In the genomic region with DNA sequence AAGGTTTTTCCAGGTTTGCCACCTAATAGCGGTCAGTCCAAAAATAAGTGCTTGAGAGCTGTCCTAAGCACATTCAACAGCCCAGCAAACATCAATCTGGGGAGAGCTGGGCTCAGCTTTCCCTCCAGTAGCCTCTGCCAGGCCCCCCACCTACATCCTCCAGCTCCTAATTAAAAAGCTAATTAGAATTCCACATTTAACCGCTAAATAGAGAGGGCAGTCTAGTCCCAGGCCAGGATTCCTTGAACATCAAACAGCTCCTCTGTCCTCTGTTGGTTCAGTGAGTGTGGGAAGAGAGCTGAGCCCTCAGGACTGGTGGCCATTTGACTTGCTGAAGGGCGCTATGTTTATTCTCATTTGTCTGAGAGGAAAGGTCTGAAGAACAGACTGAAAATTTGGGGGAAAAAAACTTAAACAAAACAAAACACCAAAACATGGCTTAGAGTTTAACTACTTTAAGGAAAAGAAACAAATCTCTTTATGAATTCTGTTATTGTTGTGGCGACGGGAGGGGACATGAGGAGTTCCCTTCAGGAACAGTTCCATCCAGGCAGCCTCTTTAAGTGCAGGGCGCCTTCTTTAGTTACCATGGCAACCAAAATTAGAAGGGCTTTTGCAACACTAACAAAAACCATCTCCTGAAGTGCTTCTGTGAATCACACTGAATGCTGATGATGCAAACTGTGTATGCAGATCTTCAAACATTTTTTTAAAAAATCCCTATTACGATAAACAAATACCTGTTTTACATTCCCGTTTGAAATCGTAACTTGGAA, we compare ENCODE assay signal across 8 mouse cellular contexts. TPM values are rescaled to one million over a fixed set of nuclear protein-coding genes. Genes with fewer than 3 reads are reported as not detected.
DNase-seq lines count a peak whose midpoint lies in the region; ATAC-seq and TF ChIP-seq lines count a peak whose summit lies in the region.

No protein-coding gene starts in this region.

- no peak overlapping the region for H3K4me3 ChIP-seq in lung, postnatal 0 days (ENCODE audit: low read depth, low read length)
- H3K4me3 ChIP-seq in cortical plate, adult 2 months (ENCODE audit: insufficient read depth, low read length): peak overlapping the region; percentile 84
- H3K4me3 ChIP-seq in midbrain, embryonic 15.5 days: 0 out of 2 replicates have a peak overlapping the region, but pooled peaks have one; percentile 5

- no peak for ATAC-seq in lung, postnatal 0 days
- ATAC-seq in granulocyte monocyte progenitor cell, adult 5-6 weeks (replicated peaks; ENCODE audit: poor library complexity, severe bottlenecking): peak; percentile 40
- ATAC-seq in midbrain, embryonic 15.5 days (replicated peaks): 0 out of 2 replicates have a peak, but pooled peaks have one; percentile 10
- no peak for ATAC-seq in erythroblast, adult 5-6 weeks (replicated peaks; ENCODE audit: low FRiP score, poor library complexity, severe bottlenecking)
- ATAC-seq in cerebellum, adult (ENCODE audit: insufficient number of reproducible peaks, low FRiP score, low TSS enrichment): no peak

- peak; percentile 61 for DNase-seq in lung, postnatal 0 days (ENCODE audit: low spot score)
- DNase-seq in lung, adult 18-20 months: no peak
- no peak for DNase-seq in spleen, postnatal 4 days (ENCODE audit: low spot score in 2 of 2)

- 60% methylated on average over 9 of the region's 9 CpGs for WGBS in lung, postnatal 0 days
- WGBS in midbrain, embryonic 15.5 days: 36% methylated on average over 9 of the region's 9 CpGs

- no peak for TF ChIP-seq POLR2A in cortical plate, adult 2 months (IDR thresholded peaks at IDR 0.05; ENCODE audit: extremely low read depth, insufficient read depth, low read length)

- no peaks in the 10 kb centered on the region for H3K36me3 ChIP-seq in lung, postnatal 0 days (ENCODE audit: insufficient read depth, low read length)
- H3K36me3 ChIP-seq in midbrain, embryonic 15.5 days (replicated peaks): no peaks in the 10 kb centered on the region

- H3K4me1 ChIP-seq in lung, postnatal 0 days (ENCODE audit: insufficient read depth, low read depth, low read length): peaks cover 6% of the 10 kb centered on the region; the same call in 1 of the 2 replicates
- peaks cover 2% of the 10 kb centered on the region; the same call in 1 of the 2 replicates for H3K4me1 ChIP-seq in cortical plate, adult 2 months (ENCODE audit: control insufficient read depth, insufficient read depth, low read length)
- peaks cover 15% of the 10 kb centered on the region for H3K4me1 ChIP-seq in midbrain, embryonic 15.5 days

- TF ChIP-seq EP300 in lung, postnatal 0 days (IDR thresholded peaks at IDR 0.05): no peak

- H3K27me3 ChIP-seq in lung, postnatal 0 days (replicated peaks; ENCODE audit: insufficient read depth, low read length): no peaks in the 10 kb centered on the region
- H3K27me3 ChIP-seq in midbrain, embryonic 15.5 days (replicated peaks): no peaks in the 10 kb centered on the region

- no peak overlapping the region for H3K27ac ChIP-seq in lung, postnatal 0 days (ENCODE audit: low read length)
- peak overlapping the region; percentile 80; the same call in 1 of the 2 replicates for H3K27ac ChIP-seq in cortical plate, adult 2 months (ENCODE audit: insufficient read depth, low read length)
- 0 out of 2 replicates have a peak overlapping the region, but pooled peaks have one; percentile 85 for H3K27ac ChIP-seq in midbrain, embryonic 15.5 days

- no peak overlapping the region for H3K9ac ChIP-seq in lung, postnatal 0 days (replicated peaks; ENCODE audit: low read depth)
- H3K9ac ChIP-seq in midbrain, embryonic 15.5 days: no peak overlapping the region

- H3K9me3 ChIP-seq in lung, postnatal 0 days (ENCODE audit: low read length): no peaks in the 10 kb centered on the region
- H3K9me3 ChIP-seq in midbrain, embryonic 15.5 days: no peaks in the 10 kb centered on the region

- no peak overlapping the region for H3K4me2 ChIP-seq in lung, postnatal 0 days (replicated peaks; ENCODE audit: low read depth, low read length)
- H3K4me2 ChIP-seq in midbrain, embryonic 15.5 days: 0 out of 2 replicates have a peak overlapping the region, but pooled peaks have one; percentile 83

- TF ChIP-seq CTCF in lung, postnatal 0 days (IDR thresholded peaks at IDR 0.05): no peak
- TF ChIP-seq CTCF in cortical plate, adult 2 months (IDR thresholded peaks at IDR 0.05; ENCODE audit: extremely low read depth, insufficient read depth, low read length): no peak

RNA-seq across cellular contexts. Expression of a gene that starts 1.6 kb away (rescaled TPM):
- polyA plus RNA-seq in lung, postnatal 0 days (2015; fragmentation: Nextera tagmentation; extraction: Ambion mirVana): 0.63 and 0.76 TPM in 2 replicates
- polyA plus RNA-seq in cortical plate, adult 2 months (2012; rRNA removed): 7.0 and 7.4 TPM in 2 replicates
- 0.30 and 0.83 TPM in 2 replicates for total RNA-seq in granulocyte monocyte progenitor cell, adult 5-6 weeks (2014; fragmentation: Nextera tagmentation)
- total RNA-seq in granulocyte monocyte progenitor cell, adult 5-6 weeks (2017): 0.26 and 0.88 TPM in 2 replicates
- 4.5 and 4.7 TPM in 2 replicates for polyA plus RNA-seq in midbrain, embryonic 15.5 days (2015; fragmentation: Nextera tagmentation; extraction: Ambion mirVana)
- not detected in 2 replicates for total RNA-seq in erythroblast, adult 5-6 weeks (2015; ENCODE audit: low replicate concordance)
- not detected in 2 replicates for total RNA-seq in erythroblast, adult 5-6 weeks (2017; ENCODE audit: low replicate concordance)

RNA-seq across cellular contexts. Expression of a gene that starts 36.6 kb away (rescaled TPM):
- polyA plus RNA-seq in lung, postnatal 0 days (2015; fragmentation: Nextera tagmentation; extraction: Ambion mirVana): 25.0 and 25.2 TPM in 2 replicates
- polyA plus RNA-seq in cortical plate, adult 2 months (2012; rRNA removed): 25.4 and 26.0 TPM in 2 replicates
- total RNA-seq in granulocyte monocyte progenitor cell, adult 5-6 weeks (2014; fragmentation: Nextera tagmentation): 49.3 and 60.3 TPM in 2 replicates
- total RNA-seq in granulocyte monocyte progenitor cell, adult 5-6 weeks (2017): 64.4 and 64.8 TPM in 2 replicates
- polyA plus RNA-seq in midbrain, embryonic 15.5 days (2015; fragmentation: Nextera tagmentation; extraction: Ambion mirVana): 31.0 and 33.3 TPM in 2 replicates
- total RNA-seq in erythroblast, adult 5-6 weeks (2015; ENCODE audit: low replicate concordance): 25.6 and 32.8 TPM in 2 replicates
- total RNA-seq in erythroblast, adult 5-6 weeks (2017; ENCODE audit: low replicate concordance): 16.3 and 28.3 TPM in 2 replicates

Comparison
In these comparisons a context has a peak if more than half of its experiments do, and no peak if none do; other contexts are left out.
1. ATAC-seq: peak in granulocyte monocyte progenitor cell, adult 5-6 weeks (single experiment) and midbrain, embryonic 15.5 days (single experiment); none in lung, postnatal 0 days (single experiment), erythroblast, adult 5-6 weeks (single experiment) and cerebellum, adult (single experiment).